Mouse (Mus musculus) liver, embryonic 14.5 days (tissue): ENCODE measurements around the gene Slc16a4. TPM values are rescaled to one million over a fixed set of nuclear protein-coding genes. Genes with fewer than 3 reads are reported as not detected.
A peak's percentile ranks its signal among the peaks of the same experiment; 100 is the strongest.

Experiments used
- ATAC-seq: fragments of 200-750 bp; cut with Nextera tagmentation; 2 replicates; pipeline ENCODE4 v1.8.0; 2017; ENCODE audit warnings: moderate number of reproducible peaks, mild to moderate bottlenecking, moderate library complexity; ENCODE audit not compliant: insufficient read depth
- DNase-seq, 3 experiments: peaks; one replicate each; pipeline ENCODE4 v3.0.0-alpha.2; 2012 to 2013; ENCODE audit warnings: low read depth in 3 of 3, low spot score in 3 of 3
- H3K27ac ChIP-seq: fragments of 300-500 bp; sonication (generic); 2 replicates; pipeline ENCODE4 v1.5.1; 2014; ENCODE audit warnings: moderate library complexity, mild to moderate bottlenecking, control low read depth, inconsistent platforms
- H3K27me3 ChIP-seq: fragments of 300-500 bp; sonication (generic); 2 replicates; pipeline ENCODE4 v1.6.1; 2014; ENCODE audit warnings: mild to moderate bottlenecking, low read length, moderate library complexity; ENCODE audit not compliant: control insufficient read depth, insufficient read depth
- H3K36me3 ChIP-seq: fragments of 300-500 bp; sonication (generic); replicated peaks from 2 replicates; pipeline ENCODE4 v1.6.1; 2014; ENCODE audit warnings: low read depth; ENCODE audit not compliant: control insufficient read depth, insufficient read depth
- H3K4me1 ChIP-seq, 2 experiments: fragments of 200-500 bp in 1 of 2; fragments of 300-500 bp in 1 of 2; sonication (generic) in 1 of 2; replicated peaks; 2 replicates each; pipeline ENCODE4 v1.6.1; 2012 to 2014; ENCODE audit warnings: antibody characterized with exemption in 1 of 2, inconsistent platforms in 1 of 2, low read length in 1 of 2; ENCODE audit not compliant: control insufficient read depth in 2 of 2, insufficient read depth in 2 of 2
- H3K4me2 ChIP-seq: fragments of 300-500 bp; sonication (generic); 2 replicates; pipeline ENCODE4 v1.6.1; 2014; ENCODE audit warnings: low read depth, mild to moderate bottlenecking, control low read depth, moderate library complexity
- H3K4me3 ChIP-seq, 2 experiments: fragments of 200-500 bp in 1 of 2; fragments of 300-500 bp in 1 of 2; sonication (generic) in 1 of 2; 2 replicates each; pipeline ENCODE4 v1.5.1; 2012 to 2014; ENCODE audit warnings: low read depth in 2 of 2, low read length in 2 of 2, mild to moderate bottlenecking in 2 of 2, control low read depth in 1 of 2, inconsistent platforms in 1 of 2, moderate library complexity in 1 of 2; ENCODE audit not compliant: insufficient read depth in 1 of 2
- H3K9ac ChIP-seq: fragments of 300-500 bp; sonication (generic); replicated peaks from 2 replicates; pipeline ENCODE4 v1.6.1; 2014; ENCODE audit warnings: mild to moderate bottlenecking, control low read depth, moderate library complexity
- H3K9me3 ChIP-seq: fragments of 300-500 bp; sonication (generic); 2 replicates; pipeline ENCODE4 v1.6.1; 2016; ENCODE audit warnings: low read length, mixed read lengths; ENCODE audit not compliant: control insufficient read depth
- CTCF ChIP-seq: IDR thresholded peaks from 2 replicates; pipeline ENCODE4 v1.5.1; 2016; ENCODE audit warnings: antibody characterized with exemption, low read depth, control low read depth
- EP300 ChIP-seq: IDR thresholded peaks from 2 replicates; pipeline ENCODE4 v1.6.1; 2016; ENCODE audit warnings: antibody characterized with exemption, low read depth
- WGBS: fragments of 180-500 bp; shearing (Covaris S2); extraction: QIAGEN DNeasy Blood & Tissue Kit; methylation state at CpG from one replicate; pipeline ENCODE4 v1.1.7; 2014; ENCODE audit not compliant: insufficient replicate concordance; 5-methylcytosine and 5-hydroxymethylcytosine counted together
- polyA plus RNA-seq, 2 experiments: library from polyadenylated mRNA; depleted of rRNA in 1 of 2; stranded (reverse) in 1 of 2; unstranded in 1 of 2; fragments of >200 nt; fragmentation: Nextera tagmentation in 1 of 2; extraction: Ambion mirVana in 1 of 2; gene quantifications; 2 replicates each; pipeline versions ENCODE4 v1.2.1 to v1.2.3; 2012 to 2014

Gene Slc16a4
- polyA plus RNA-seq, 2 experiments: 0.03 to 0.30 TPM

DNA sequence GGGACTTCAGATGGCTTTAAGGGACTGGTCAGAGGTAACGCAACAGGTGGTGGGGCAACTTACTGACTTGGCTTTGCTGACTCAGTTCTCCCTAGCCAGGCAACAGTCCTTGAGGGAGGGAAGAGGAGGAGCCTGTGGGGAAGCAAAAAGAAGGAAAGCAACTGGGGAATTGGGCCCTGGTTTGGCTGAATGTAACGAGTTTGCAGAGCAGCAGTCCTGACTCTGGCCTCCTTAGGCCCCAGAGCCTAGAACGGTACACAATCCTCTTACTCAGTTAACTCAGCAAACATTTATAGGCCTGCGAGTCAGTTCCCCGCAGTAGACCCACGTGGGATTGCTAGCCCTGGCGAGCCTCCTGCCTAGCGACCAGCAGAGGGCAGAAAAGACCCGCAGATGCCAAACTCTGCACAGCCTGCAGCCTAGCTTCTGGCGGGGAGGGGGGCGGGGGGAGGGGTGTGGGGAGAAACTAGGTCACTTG lies 66.0 kb downstream of the Slc16a4 start:
- Histone ChIP-seq H3K27ac (no peak overlapping the region), H3K9me3 (no peaks in the 10 kb centered on the region), H3K9ac (no peak overlapping the region), H3K36me3 (no peaks in the 10 kb centered on the region), H3K4me1 (no peaks in the 10 kb centered on the region; a peak in 1 of 4 replicates), H3K27me3 (no peaks in the 10 kb centered on the region), H3K4me3 (peak overlapping the region in 1 of 2 experiments; percentile 40; a peak in 1 of 4 replicates), H3K4me2 (peak overlapping the region; percentile 4; the same call in 1 of the 2 replicates)
- WGBS: 2% methylated on average over 11 of the region's 11 CpGs
- TF ChIP-seq CTCF (peak; percentile 74), EP300 (no peak)
- peak; percentile 67; the same call in 1 of the 2 replicates for ATAC-seq
- peak in 1 of 3 experiments; percentile 19 for DNase-seq

DNA sequence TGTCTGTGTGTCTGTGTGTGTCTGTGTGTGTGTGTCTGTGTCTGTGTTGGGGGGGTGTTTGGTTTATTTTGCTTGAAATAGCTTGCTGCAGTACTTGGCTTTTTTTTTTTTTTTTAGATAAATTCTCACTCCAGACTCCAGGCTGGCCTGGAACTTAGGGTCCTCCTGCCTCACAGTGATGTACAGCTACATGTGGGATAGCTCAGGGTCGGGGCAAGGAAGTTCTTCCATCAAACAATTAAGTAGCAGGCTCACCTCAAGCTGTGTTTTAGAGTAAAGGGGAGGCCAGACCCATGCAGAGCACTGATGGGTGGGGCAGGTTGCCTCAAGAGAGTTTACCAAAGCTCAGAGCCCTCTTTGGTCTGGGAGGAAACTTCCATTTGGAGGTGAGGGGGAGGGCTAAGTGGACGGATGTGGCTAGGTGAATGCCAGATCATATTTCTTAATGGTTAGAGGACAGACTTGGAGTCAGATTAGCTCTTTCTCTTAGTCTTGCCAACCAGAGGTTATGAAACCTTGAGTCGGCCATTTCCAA lies 66.7 kb downstream of the Slc16a4 start:
- no peak overlapping the region for H3K27ac ChIP-seq
- H3K4me3 ChIP-seq: no peak overlapping the region
- H3K36me3 ChIP-seq: no peaks in the 10 kb centered on the region
- no peak overlapping the region for H3K9ac ChIP-seq
- no peaks in the 10 kb centered on the region for H3K9me3 ChIP-seq
- TF ChIP-seq EP300 (no peak), CTCF (no peak)
- 48% methylated on average over 3 of the region's 3 CpGs for WGBS
- DNase-seq (no peak), ATAC-seq (no peak)
- H3K27me3 ChIP-seq: no peaks in the 10 kb centered on the region
- no peaks in the 10 kb centered on the region; a peak in 1 of 4 replicates for H3K4me1 ChIP-seq
- H3K4me2 ChIP-seq: no peak overlapping the region

- Histone ChIP-seq H3K27me3 (no peaks in the 10 kb centered on the region), H3K4me1 (no peaks in the 10 kb centered on the region; a peak in 1 of 4 replicates), H3K36me3 (no peaks in the 10 kb centered on the region), H3K4me3 (no peak overlapping the region), H3K9ac (no peak overlapping the region), H3K27ac (no peak overlapping the region), H3K4me2 (no peak overlapping the region), H3K9me3 (no peaks in the 10 kb centered on the region)
- no peak for TF ChIP-seq EP300
- no peak for TF ChIP-seq CTCF
- DNase-seq: no peak
- no peak for ATAC-seq
- WGBS: 39% methylated on average over 4 of the region's 4 CpGs
Observed at GRCm38 (mm10) chr3:107360341-107360740, 69.3 kb downstream of the Slc16a4 start.

Other genes with a start within 250 kb of the Slc16a4 start
- gene Kcna2, start 190.1 kb upstream of the Slc16a4 start, polyA plus RNA-seq (2012; rRNA removed): 0.12 and 0.15 TPM in 2 replicates
- gene Kcna2, start 190.1 kb upstream of the Slc16a4 start, polyA plus RNA-seq (2014; fragmentation: Nextera tagmentation; extraction: Ambion mirVana): 0.05 and 0.06 TPM in 2 replicates
- not detected in 2 replicates for gene Kcna10, start 108.2 kb upstream of the Slc16a4 start, polyA plus RNA-seq (2012; rRNA removed)
- gene Kcna10, start 108.2 kb upstream of the Slc16a4 start, polyA plus RNA-seq (2014; fragmentation: Nextera tagmentation; extraction: Ambion mirVana): not detected in 2 replicates
- gene Cym, start 69.5 kb upstream of the Slc16a4 start, polyA plus RNA-seq (2012; rRNA removed): 0.05 and 0.08 TPM in 2 replicates
- gene Cym, start 69.5 kb upstream of the Slc16a4 start, polyA plus RNA-seq (2014; fragmentation: Nextera tagmentation; extraction: Ambion mirVana): 0.20 TPM in 1 of 2 replicates, not detected in the other
- not detected in 2 replicates for gene A630076J17Rik, start 60.6 kb upstream of the Slc16a4 start, polyA plus RNA-seq (2012; rRNA removed)
- gene A630076J17Rik, start 60.6 kb upstream of the Slc16a4 start, polyA plus RNA-seq (2014; fragmentation: Nextera tagmentation; extraction: Ambion mirVana): 0.10 TPM in 1 of 2 replicates, not detected in the other
- 0.01 and 0.03 TPM in 2 replicates for gene Prok1, start 51.5 kb upstream of the Slc16a4 start, polyA plus RNA-seq (2012; rRNA removed)
- gene Prok1, start 51.5 kb upstream of the Slc16a4 start, polyA plus RNA-seq (2014; fragmentation: Nextera tagmentation; extraction: Ambion mirVana): not detected in 2 replicates
- 41.3 and 44.7 TPM in 2 replicates for gene Lamtor5, start 12.4 kb upstream of the Slc16a4 start, polyA plus RNA-seq (2012; rRNA removed)
- gene Lamtor5, start 12.4 kb upstream of the Slc16a4 start, polyA plus RNA-seq (2014; fragmentation: Nextera tagmentation; extraction: Ambion mirVana): 108 and 109 TPM in 2 replicates
- gene Rbm15, start 42.4 kb downstream of the Slc16a4 start, polyA plus RNA-seq (2012; rRNA removed): 3.4 and 4.8 TPM in 2 replicates
- 8.7 and 9.0 TPM in 2 replicates for gene Rbm15, start 42.4 kb downstream of the Slc16a4 start, polyA plus RNA-seq (2014; fragmentation: Nextera tagmentation; extraction: Ambion mirVana)
- gene Kcnc4, start 168.3 kb downstream of the Slc16a4 start, polyA plus RNA-seq (2012; rRNA removed): 0.01 TPM in 1 of 2 replicates, not detected in the other
- not detected in 2 replicates for gene Kcnc4, start 168.3 kb downstream of the Slc16a4 start, polyA plus RNA-seq (2014; fragmentation: Nextera tagmentation; extraction: Ambion mirVana)
- 0.12 and 0.15 TPM in 2 replicates for gene Slc6a17, start 226.8 kb downstream of the Slc16a4 start, polyA plus RNA-seq (2012; rRNA removed)
- gene Slc6a17, start 226.8 kb downstream of the Slc16a4 start, polyA plus RNA-seq (2014; fragmentation: Nextera tagmentation; extraction: Ambion mirVana): 0.11 TPM in 1 of 2 replicates, not detected in the other